Mouse (Mus musculus) embryonic facial prominence, embryonic 13.5 days (tissue): Measurements from ENCODE around the gene 1810010H24Rik. TPM values are rescaled to one million over a fixed set of nuclear protein-coding genes. Genes with fewer than 3 reads are reported as not detected.

Experiments
- ATAC-seq: fragments of 200-750 bp; cut with Nextera tagmentation; 2 replicates; pipeline ENCODE4 v1.8.0; 2017; ENCODE audit warnings: low read depth; ENCODE audit not compliant: insufficient number of reproducible peaks, insufficient read depth, low FRiP score, low TSS enrichment
- H3K27ac ChIP-seq: fragments of 300-500 bp; sonication (generic); 2 replicates; pipeline ENCODE4 v1.5.1; 2015; ENCODE audit warnings: moderate library complexity, mild to moderate bottlenecking, inconsistent platforms
- H3K27me3 ChIP-seq: fragments of 300-500 bp; sonication (generic); 2 replicates; pipeline ENCODE4 v1.6.1; 2015; ENCODE audit warnings: mild to moderate bottlenecking, inconsistent platforms
- H3K36me3 ChIP-seq: fragments of 300-500 bp; sonication (generic); 2 replicates; pipeline ENCODE4 v1.6.1; 2015; ENCODE audit warnings: mild to moderate bottlenecking, inconsistent platforms
- H3K4me1 ChIP-seq: fragments of 300-500 bp; sonication (generic); 2 replicates; pipeline ENCODE4 v1.6.1; 2015; ENCODE audit warnings: inconsistent platforms
- H3K4me2 ChIP-seq: fragments of 300-500 bp; sonication (generic); 2 replicates; pipeline ENCODE4 v1.6.1; 2015; ENCODE audit warnings: moderate library complexity, mild to moderate bottlenecking, inconsistent platforms
- H3K4me3 ChIP-seq: fragments of 300-500 bp; sonication (generic); 2 replicates; pipeline ENCODE4 v1.5.1; 2015; ENCODE audit warnings: mild to moderate bottlenecking, inconsistent platforms
- H3K9ac ChIP-seq: fragments of 300-500 bp; sonication (generic); 2 replicates; pipeline ENCODE4 v1.6.1; 2015; ENCODE audit warnings: mild to moderate bottlenecking, inconsistent platforms
- H3K9me3 ChIP-seq: fragments of 300-500 bp; sonication (generic); 2 replicates; pipeline ENCODE4 v1.6.1; 2016; ENCODE audit warnings: inconsistent platforms
- WGBS: fragments of 180-500 bp; shearing (Covaris S2); methylation state at CpG from one replicate; pipeline ENCODE4 v1.1.7; 2015; ENCODE audit warnings: mixed read lengths; 5-methylcytosine and 5-hydroxymethylcytosine counted together
- polyA plus RNA-seq: library from polyadenylated mRNA; unstranded; fragments of >200 nt; fragmentation: Nextera tagmentation; extraction: Ambion mirVana; gene quantifications from 2 replicates; pipeline ENCODE4 v1.2.1, GENCODE M21; 2015

Gene 1810010H24Rik
- polyA plus RNA-seq, 1 experiment from 2014 or later, result 1.9 TPM

DNA sequence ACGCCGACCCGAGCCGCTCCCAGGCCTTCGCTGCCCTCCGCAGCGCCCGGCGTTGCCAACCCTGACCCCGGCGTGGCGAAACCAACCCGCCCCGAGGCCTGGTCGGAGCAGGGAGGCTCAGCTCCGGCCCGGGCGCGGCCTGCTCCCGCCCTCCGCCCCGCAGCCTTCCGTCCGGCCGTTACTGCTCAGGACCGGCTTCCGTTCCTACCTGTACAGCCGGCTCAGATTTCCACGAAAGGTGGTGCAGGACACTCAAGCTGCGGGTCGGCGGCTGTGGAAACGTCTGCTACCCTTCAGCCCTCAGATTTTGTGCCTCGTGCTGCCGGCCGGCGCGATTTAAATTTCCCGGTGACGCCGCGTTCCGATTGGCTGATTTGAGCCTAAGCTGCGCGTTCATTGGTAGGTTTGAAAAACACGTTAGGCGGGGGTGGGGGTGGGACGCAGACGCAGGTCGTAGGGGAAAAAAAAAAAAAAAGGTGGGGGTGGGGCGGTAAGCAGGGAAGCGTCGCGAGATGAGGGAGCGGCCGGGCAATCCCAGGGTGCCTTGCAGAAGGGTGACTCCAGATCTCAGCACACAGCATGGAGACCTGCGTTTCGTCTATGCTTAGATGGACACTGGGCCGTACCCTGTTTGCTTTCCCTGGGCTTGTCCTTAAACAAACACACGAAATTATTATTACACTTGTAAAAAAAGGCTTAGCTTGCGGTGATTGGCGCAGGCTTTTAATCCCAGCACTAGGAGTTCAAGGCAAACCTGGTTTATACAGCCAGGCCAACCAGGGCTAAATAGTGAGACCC, 26.1 kb upstream of the 1810010H24Rik start, which contains the start of gene Kpna2:
Kpna2 (minus strand) TSS at position 391 of the 798 bp plus-strand sequence.
- Histone ChIP-seq H3K9ac (peak within 1 kb of the TSS; percentile 90), H3K36me3 (peaks cover 30% of the 10 kb centered on the region), H3K9me3 (no peaks in the 10 kb centered on the region), H3K27me3 (no peaks in the 10 kb centered on the region), H3K4me1 (peaks cover 17% of the 10 kb centered on the region), H3K4me3 (peak within 1 kb of the TSS; percentile 98), H3K27ac (peak within 1 kb of the TSS; percentile 89), H3K4me2 (peak within 1 kb of the TSS; percentile 72)
- peak; percentile 92 for ATAC-seq
- WGBS, result under 1% methylated on average over 56 of the region's 62 CpGs

DNA sequence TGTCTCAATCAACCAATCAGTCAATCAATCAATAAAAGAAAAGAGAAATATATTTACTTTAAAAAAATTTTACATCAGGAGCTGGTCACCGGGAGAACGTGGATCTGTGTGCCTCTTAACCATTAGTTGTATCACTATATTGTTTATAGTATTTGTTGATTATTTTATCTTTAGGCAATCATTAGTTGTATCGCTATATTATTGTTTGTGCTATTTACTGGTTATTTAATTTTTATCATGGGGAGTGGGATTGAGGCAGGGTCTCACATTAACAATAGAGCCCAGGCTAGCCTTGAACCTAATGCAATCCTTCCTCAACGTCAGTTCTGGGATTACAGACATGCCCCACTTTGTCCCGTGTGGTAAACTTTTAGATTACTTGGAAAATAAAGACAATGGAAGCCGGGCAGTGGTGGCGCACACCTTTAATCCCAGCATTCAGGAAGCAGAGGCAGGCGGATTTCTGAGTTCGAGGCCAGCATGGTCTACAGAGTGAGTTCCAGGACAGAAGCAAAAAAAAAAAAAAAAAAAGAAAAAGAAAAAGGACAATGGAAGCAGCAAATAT, 25.4 kb upstream of the 1810010H24Rik start:
- no peak for ATAC-seq
- H3K4me2 ChIP-seq, result peak overlapping the region; percentile 59
- H3K27me3 ChIP-seq, result no peaks in the 10 kb centered on the region
- H3K9ac ChIP-seq, result peak overlapping the region; percentile 75
- peaks cover 15% of the 10 kb centered on the region for H3K4me1 ChIP-seq
- peak overlapping the region; percentile 68; the same call in 1 of the 2 replicates for H3K27ac ChIP-seq
- H3K9me3 ChIP-seq, result no peaks in the 10 kb centered on the region
- H3K4me3 ChIP-seq, result peak overlapping the region; percentile 98
- 87% methylated on average over 9 of the region's 9 CpGs for WGBS
- peaks cover 23% of the 10 kb centered on the region for H3K36me3 ChIP-seq

DNA sequence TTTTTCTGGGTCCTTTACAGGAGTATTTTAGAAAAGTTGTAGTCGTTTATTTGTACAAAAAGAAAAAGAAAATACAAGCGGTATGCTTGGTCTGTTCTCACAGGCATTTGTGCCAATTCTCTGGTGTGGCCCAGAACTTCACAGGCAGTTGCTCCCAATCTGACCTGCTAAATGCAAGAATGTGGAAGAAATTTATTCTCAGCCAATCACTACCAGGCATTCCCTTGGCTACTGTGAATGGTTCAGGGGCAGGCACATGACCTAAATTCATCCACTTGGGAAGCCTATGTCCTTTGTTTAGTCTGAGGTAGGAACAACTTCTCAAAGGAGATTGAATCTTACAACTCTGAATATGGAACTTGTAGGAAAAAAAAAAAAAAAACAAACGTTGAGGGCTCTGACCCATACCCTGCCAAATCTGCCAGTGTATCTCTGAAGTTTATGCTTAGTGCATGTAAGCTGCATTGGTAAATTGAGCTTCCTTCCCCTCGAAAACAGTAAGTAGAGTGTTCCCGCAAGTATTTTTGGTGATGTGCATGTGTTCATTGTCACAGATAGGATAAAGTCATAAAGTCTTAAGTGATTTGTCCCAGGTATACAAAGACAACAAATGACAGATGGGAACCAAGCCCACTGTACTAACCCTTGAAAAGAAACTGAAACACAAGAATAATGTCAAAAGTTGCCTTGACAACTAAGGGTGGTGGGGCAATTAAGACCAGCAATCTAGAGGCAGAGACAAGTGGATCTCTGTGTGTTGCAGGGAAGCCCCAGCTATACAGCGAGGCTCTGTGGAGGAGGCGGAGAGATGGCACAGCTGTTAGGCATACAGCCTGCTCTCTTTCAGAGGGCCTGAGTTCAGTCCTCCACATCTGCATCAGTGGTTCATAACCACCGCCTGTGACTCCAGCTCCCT, 23.5 kb upstream of the 1810010H24Rik start:
- no peak for ATAC-seq
- WGBS, result 43% methylated on average over 8 of the region's 8 CpGs
- Histone ChIP-seq H3K36me3 (0 out of 2 replicates have a peak, but pooled peaks cover 3% of the 10 kb centered on the region), H3K27ac (peak overlapping the region; percentile 13; the same call in 1 of the 2 replicates), H3K9ac (no peak overlapping the region), H3K4me3 (no peak overlapping the region), H3K27me3 (no peaks in the 10 kb centered on the region), H3K9me3 (no peaks in the 10 kb centered on the region), H3K4me1 (peaks cover 10% of the 10 kb centered on the region), H3K4me2 (no peak overlapping the region)

- no peak for ATAC-seq
- no peak overlapping the region for H3K9ac ChIP-seq
- no peak overlapping the region for H3K4me2 ChIP-seq
- H3K4me3 ChIP-seq, result no peak overlapping the region
- H3K9me3 ChIP-seq, result no peaks in the 10 kb centered on the region
- no peak overlapping the region for H3K27ac ChIP-seq
- WGBS, result 85% methylated on average over 1 of the region's 1 CpGs
- H3K27me3 ChIP-seq, result no peaks in the 10 kb centered on the region
- H3K36me3 ChIP-seq, result no peaks in the 10 kb centered on the region
- no peaks in the 10 kb centered on the region for H3K4me1 ChIP-seq
These were observed 19.9 kb upstream of the 1810010H24Rik start for GRCm38 (mm10) chr11:107005538-107005937.

- ATAC-seq, result no peak
- Histone ChIP-seq H3K4me3 (no peak overlapping the region), H3K27me3 (no peaks in the 10 kb centered on the region), H3K4me2 (no peak overlapping the region), H3K27ac (no peak overlapping the region), H3K9ac (no peak overlapping the region), H3K4me1 (peaks cover 8% of the 10 kb centered on the region; the same call in 1 of the 2 replicates), H3K36me3 (no peaks in the 10 kb centered on the region), H3K9me3 (no peaks in the 10 kb centered on the region)
- WGBS, result 95% methylated on average over 3 of the region's 3 CpGs
These were observed 15.0 kb upstream of the 1810010H24Rik start for GRCm38 (mm10) chr11:107010447-107010846.

GRCm38 (mm10) chr11:107011171-107011570, 14.3 kb upstream of the 1810010H24Rik start:
- no peak overlapping the region for H3K9ac ChIP-seq

GRCm38 (mm10) chr11:107011669-107012323, 13.7 kb upstream of the 1810010H24Rik start:
- H3K27ac ChIP-seq, result peak overlapping the region; percentile 97
- peak overlapping the region; percentile 56 for H3K4me2 ChIP-seq
- no peak for ATAC-seq
- peak overlapping the region; percentile 55 for H3K4me3 ChIP-seq
- no peaks in the 10 kb centered on the region for H3K9me3 ChIP-seq
- H3K9ac ChIP-seq, result peak overlapping the region; percentile 77
- H3K27me3 ChIP-seq, result no peaks in the 10 kb centered on the region
- peaks cover 8% of the 10 kb centered on the region; the same call in 1 of the 2 replicates for H3K4me1 ChIP-seq
- no peaks in the 10 kb centered on the region for H3K36me3 ChIP-seq
- WGBS, result 24% methylated on average over 18 of the region's 18 CpGs

More at GRCm38 (mm10) chr11:107011171-107011570, 14.3 kb upstream of the 1810010H24Rik start:
- no peak for ATAC-seq
- Histone ChIP-seq H3K27ac (no peak overlapping the region), H3K9me3 (no peaks in the 10 kb centered on the region), H3K27me3 (no peaks in the 10 kb centered on the region), H3K4me1 (peaks cover 8% of the 10 kb centered on the region; the same call in 1 of the 2 replicates), H3K4me2 (0 out of 2 replicates have a peak overlapping the region, but pooled peaks have one; percentile 56), H3K36me3 (no peaks in the 10 kb centered on the region), H3K4me3 (no peak overlapping the region)
- WGBS, result 80% methylated on average over 7 of the region's 7 CpGs

DNA sequence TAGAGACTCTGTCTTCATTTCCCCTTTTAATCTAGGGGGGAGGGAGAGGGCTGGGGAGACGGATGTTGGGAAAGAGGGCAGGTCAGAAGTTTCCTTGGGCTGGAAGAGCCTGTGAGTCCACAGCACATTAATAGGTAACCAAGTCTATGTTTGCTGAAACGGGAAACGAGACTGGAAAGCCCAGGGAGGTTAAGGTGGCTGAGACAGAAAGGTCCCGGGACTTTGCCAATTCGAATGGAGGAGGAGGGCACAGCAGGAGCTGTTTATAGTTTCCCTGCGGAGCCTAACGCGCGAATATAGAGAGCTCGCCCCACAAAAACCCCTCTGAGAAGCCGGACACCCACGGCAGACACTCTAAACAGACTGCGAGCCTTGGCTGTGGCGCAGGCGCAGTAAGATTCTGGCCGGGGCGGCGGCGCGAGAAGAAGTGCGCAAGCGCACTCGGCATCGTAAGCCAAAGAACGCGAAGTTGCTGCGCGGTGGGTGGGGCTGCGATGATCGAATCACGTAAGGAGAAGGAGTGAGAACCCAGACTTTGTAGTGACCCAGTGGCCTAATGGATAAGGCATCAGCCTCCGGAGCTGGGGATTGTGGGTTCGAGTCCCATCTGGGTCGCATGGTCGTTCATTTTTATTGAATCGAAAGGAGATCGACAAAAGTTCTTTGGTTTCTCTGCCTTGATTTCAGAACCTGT, 13.0 kb upstream of the 1810010H24Rik start:
- Histone ChIP-seq H3K4me2 (peak overlapping the region; percentile 56), H3K27ac (peak overlapping the region; percentile 97), H3K4me1 (peaks cover 8% of the 10 kb centered on the region; the same call in 1 of the 2 replicates), H3K9ac (peak overlapping the region; percentile 77), H3K4me3 (peak overlapping the region; percentile 55), H3K27me3 (no peaks in the 10 kb centered on the region), H3K36me3 (no peaks in the 10 kb centered on the region), H3K9me3 (no peaks in the 10 kb centered on the region)
- under 1% methylated on average over 37 of the region's 37 CpGs for WGBS
- ATAC-seq, result peak; percentile 91

DNA sequence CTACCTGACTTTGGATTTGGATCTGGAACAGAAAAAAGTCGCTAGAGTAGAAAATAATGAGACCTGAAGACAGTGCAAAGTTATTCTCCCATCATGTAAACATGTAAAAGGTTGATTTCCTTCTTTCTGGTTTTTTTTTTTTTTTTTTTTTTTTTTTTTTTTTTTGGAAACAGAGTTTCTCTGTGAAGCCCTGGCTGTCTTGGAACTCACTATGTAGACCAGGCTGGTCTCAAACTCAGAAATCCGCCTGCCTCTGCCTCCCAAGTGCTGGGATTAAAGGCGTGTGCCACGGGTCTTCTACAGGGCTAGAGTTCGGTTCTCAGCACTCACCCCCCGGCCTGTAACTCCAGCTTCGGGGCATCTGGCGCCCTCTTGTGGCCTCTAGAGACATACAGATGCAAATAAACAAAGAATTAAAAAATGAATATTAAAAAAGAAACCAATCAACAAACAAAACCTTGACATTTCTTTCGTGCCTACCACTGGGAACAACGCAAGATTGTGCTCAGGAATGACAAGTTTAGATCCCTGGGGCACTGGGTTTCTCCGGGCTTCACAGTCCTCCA, 11.4 kb upstream of the 1810010H24Rik start:
- no peak overlapping the region for H3K9ac ChIP-seq
- H3K36me3 ChIP-seq, result no peaks in the 10 kb centered on the region
- WGBS, result 74% methylated on average over 11 of the region's 11 CpGs
- H3K4me2 ChIP-seq, result no peak overlapping the region
- H3K27ac ChIP-seq, result no peak overlapping the region
- H3K4me3 ChIP-seq, result no peak overlapping the region
- ATAC-seq, result no peak
- peaks cover 8% of the 10 kb centered on the region; the same call in 1 of the 2 replicates for H3K4me1 ChIP-seq
- H3K27me3 ChIP-seq, result no peaks in the 10 kb centered on the region
- no peaks in the 10 kb centered on the region for H3K9me3 ChIP-seq
